Mouse (Mus musculus) heart, embryonic 10.5 days (tissue): ENCODE results near the gene Ccdc12. TPM values are rescaled to one million over a fixed set of nuclear protein-coding genes. Genes with fewer than 3 reads are reported as not detected.

Source experiments
- DNase-seq: peaks from one replicate; pipeline ENCODE4 v3.0.0-alpha.2; 2017; ENCODE audit warnings: low spot score
- H3K27ac ChIP-seq: fragments of 300-500 bp; sonication (generic); 2 replicates; pipeline ENCODE4 v1.5.1; 2016; ENCODE audit warnings: mild to moderate bottlenecking
- H3K27me3 ChIP-seq: fragments of 300-500 bp; sonication (generic); 2 replicates; pipeline ENCODE4 v1.6.1; 2016; ENCODE audit warnings: mild to moderate bottlenecking; ENCODE audit not compliant: poor library complexity, insufficient read depth, severe bottlenecking
- H3K36me3 ChIP-seq: fragments of 300-500 bp; sonication (generic); 2 replicates; pipeline ENCODE4 v1.6.1; 2016; ENCODE audit warnings: mild to moderate bottlenecking, moderate library complexity
- H3K4me1 ChIP-seq: fragments of 300-500 bp; sonication (generic); 2 replicates; pipeline ENCODE4 v1.6.1; 2016; ENCODE audit warnings: mild to moderate bottlenecking
- H3K4me3 ChIP-seq: fragments of 300-500 bp; sonication (generic); 2 replicates; pipeline ENCODE4 v1.5.1; 2016; ENCODE audit warnings: mild to moderate bottlenecking, moderate library complexity
- H3K9me3 ChIP-seq: fragments of 300-500 bp; sonication (generic); 2 replicates; pipeline ENCODE4 v1.6.1; 2016; ENCODE audit warnings: mild to moderate bottlenecking, moderate library complexity
- WGBS: fragments of 180-500 bp; shearing (Covaris S2); methylation state at CpG from one replicate; pipeline ENCODE4 v1.1.7; 2016; 5-methylcytosine and 5-hydroxymethylcytosine counted together
- polyA plus RNA-seq: library from polyadenylated mRNA; unstranded; fragments of >200 nt; fragmentation: Nextera tagmentation; extraction: Ambion mirVana; gene quantifications from 2 replicates; pipeline ENCODE4 v1.2.1, GENCODE M21; 2016

Ccdc12 gene
- polyA plus RNA-seq, result 159 and 189 TPM in 2 replicates

- Histone ChIP-seq H3K4me3 (peak within 1 kb of the TSS; percentile 84), H3K27me3 (peaks cover 21% of the 10 kb centered on the region), H3K9me3 (no peaks in the 10 kb centered on the region), H3K36me3 (peaks cover 9% of the 10 kb centered on the region; the same call in 1 of the 2 replicates), H3K4me1 (peaks cover 61% of the 10 kb centered on the region), H3K27ac (peak within 1 kb of the TSS; percentile 97)
- WGBS, result under 1% methylated on average over 50 of the region's 52 CpGs
- DNase-seq, result peak; percentile 97
Observed at GRCm38 (mm10) chr9:110656249-110657221, at the start of gene Ccdc12. Gene Ccdc12, plus strand, starts transcription at chr9:110656503.

GRCm38 (mm10) chr9:110611471-110611870 lies 44.8 kb upstream of the Ccdc12 start:
- Histone ChIP-seq H3K4me3 (no peak overlapping the region), H3K27ac (no peak overlapping the region), H3K4me1 (no peaks in the 10 kb centered on the region), H3K36me3 (peaks cover 73% of the 10 kb centered on the region), H3K27me3 (no peaks in the 10 kb centered on the region), H3K9me3 (no peaks in the 10 kb centered on the region)
- 94% methylated on average over 3 of the region's 3 CpGs for WGBS
- DNase-seq, result no peak

GRCm38 (mm10) chr9:110617081-110617480 lies 39.2 kb upstream of the Ccdc12 start:
- no peak for DNase-seq
- WGBS, result 76% methylated on average over 3 of the region's 3 CpGs
- Histone ChIP-seq H3K27me3 (no peaks in the 10 kb centered on the region), H3K36me3 (peaks cover 95% of the 10 kb centered on the region), H3K27ac (no peak overlapping the region), H3K4me1 (peaks cover 10% of the 10 kb centered on the region; the same call in 1 of the 2 replicates), H3K4me3 (no peak overlapping the region), H3K9me3 (no peaks in the 10 kb centered on the region)

GRCm38 (mm10) chr9:110620180-110620579 lies 36.1 kb upstream of the Ccdc12 start:
- Histone ChIP-seq H3K36me3 (peaks cover 75% of the 10 kb centered on the region), H3K4me3 (no peak overlapping the region), H3K4me1 (peaks cover 31% of the 10 kb centered on the region), H3K27me3 (no peaks in the 10 kb centered on the region), H3K9me3 (no peaks in the 10 kb centered on the region), H3K27ac (no peak overlapping the region)
- 89% methylated on average over 7 of the region's 7 CpGs for WGBS
- no peak for DNase-seq

DNA sequence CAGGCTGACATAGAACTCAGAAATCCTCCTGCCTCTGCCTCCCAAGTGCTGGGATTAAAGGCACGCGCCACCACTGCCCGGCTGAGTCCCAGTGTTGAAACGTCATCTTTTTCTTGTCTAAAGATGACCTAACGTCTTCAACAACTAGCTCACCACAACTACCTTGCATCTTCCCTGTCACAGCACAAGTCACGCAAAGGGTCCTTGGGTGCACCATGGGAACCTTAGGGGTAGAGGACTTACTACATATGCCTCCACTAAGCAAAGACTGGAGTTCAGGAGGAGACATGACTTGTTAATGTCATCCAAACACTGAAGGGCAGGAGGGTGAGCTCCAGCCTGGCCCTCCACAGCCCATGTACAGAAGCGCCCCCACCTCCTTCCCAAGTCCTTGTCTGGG lies 35.6 kb upstream of the Ccdc12 start:
- H3K27me3 ChIP-seq, result peaks cover 2% of the 10 kb centered on the region
- H3K9me3 ChIP-seq, result no peaks in the 10 kb centered on the region
- no peak overlapping the region for H3K4me3 ChIP-seq
- peaks cover 36% of the 10 kb centered on the region for H3K4me1 ChIP-seq
- 91% methylated on average over 7 of the region's 7 CpGs for WGBS
- no peak for DNase-seq
- H3K27ac ChIP-seq, result no peak overlapping the region
- H3K36me3 ChIP-seq, result peaks cover 70% of the 10 kb centered on the region

DNA sequence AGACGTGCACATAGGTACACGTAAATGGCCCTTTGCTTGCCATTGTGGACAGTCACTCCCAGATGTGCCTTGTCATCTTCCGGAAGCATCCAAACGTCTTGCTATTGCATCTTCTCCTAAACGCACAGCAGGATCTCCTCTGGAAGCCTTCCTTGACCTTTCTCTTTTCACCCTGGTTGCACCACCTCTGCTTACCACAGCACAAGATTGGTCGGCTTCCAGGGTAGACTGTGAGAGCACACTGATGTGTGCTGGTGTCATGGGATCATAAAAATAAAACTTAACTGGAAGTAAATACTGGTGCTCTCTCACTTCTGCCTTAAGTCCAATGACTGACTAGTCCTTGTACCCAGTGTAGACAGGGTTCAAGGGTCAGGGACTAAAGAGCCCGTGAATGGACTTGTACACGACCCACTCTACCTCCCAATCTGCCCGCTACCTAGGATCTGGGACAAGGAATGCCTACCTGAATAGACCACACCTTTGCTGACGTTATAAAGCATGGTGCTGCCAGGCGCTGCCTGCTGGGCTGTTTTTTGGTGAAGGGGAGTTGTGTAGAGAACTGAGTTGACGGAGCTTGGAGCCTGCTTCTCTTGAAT lies 33.6 kb upstream of the Ccdc12 start:
- Histone ChIP-seq H3K27ac (no peak overlapping the region), H3K4me3 (no peak overlapping the region), H3K36me3 (peaks cover 50% of the 10 kb centered on the region), H3K9me3 (no peaks in the 10 kb centered on the region), H3K4me1 (peaks cover 36% of the 10 kb centered on the region), H3K27me3 (peaks cover 18% of the 10 kb centered on the region)
- DNase-seq, result no peak
- 86% methylated on average over 12 of the region's 12 CpGs for WGBS

DNA sequence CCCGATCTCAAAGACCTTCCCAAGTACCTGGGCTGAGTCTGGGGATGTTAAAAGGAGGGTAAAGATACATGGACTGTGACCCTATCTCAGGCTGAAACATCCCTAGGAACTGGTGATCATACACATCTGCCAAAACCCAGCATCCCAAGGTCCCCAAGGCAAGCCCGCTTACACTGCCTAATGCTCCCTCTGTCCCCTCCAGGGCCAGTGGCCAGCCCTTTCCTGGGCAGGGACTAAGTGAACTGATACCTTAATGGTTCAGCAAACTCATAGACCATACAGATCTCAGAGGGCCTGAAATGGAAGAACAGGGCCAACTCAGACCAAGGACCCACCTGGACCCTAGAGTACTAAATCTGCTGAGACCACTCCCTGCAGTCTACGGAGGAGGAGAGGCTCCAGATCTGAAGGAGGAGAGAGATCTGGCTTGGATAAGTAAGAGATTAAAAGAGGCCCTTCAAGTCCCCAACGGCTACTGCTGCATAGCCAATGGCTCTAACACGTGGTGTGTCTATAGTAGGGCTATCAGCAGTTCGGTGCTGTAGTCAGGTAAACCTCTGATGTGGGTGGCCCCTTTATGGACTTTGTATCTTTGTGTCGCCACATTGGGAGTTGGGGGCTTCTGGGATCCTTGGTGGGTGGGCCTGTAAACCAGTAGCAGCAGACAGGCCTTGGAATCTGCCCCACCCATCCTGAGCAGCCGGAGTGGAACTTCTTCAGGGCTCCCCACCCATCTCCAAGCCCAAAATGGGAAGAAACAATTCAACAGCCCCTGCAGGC lies 32.7 kb upstream of the Ccdc12 start:
- Histone ChIP-seq H3K4me1 (peaks cover 42% of the 10 kb centered on the region), H3K9me3 (no peaks in the 10 kb centered on the region), H3K36me3 (peaks cover 47% of the 10 kb centered on the region), H3K27me3 (peaks cover 21% of the 10 kb centered on the region), H3K27ac (peak overlapping the region; percentile 89), H3K4me3 (peak overlapping the region; percentile 67)
- DNase-seq, result peak; percentile 72
- WGBS, result 41% methylated on average over 8 of the region's 8 CpGs

DNA sequence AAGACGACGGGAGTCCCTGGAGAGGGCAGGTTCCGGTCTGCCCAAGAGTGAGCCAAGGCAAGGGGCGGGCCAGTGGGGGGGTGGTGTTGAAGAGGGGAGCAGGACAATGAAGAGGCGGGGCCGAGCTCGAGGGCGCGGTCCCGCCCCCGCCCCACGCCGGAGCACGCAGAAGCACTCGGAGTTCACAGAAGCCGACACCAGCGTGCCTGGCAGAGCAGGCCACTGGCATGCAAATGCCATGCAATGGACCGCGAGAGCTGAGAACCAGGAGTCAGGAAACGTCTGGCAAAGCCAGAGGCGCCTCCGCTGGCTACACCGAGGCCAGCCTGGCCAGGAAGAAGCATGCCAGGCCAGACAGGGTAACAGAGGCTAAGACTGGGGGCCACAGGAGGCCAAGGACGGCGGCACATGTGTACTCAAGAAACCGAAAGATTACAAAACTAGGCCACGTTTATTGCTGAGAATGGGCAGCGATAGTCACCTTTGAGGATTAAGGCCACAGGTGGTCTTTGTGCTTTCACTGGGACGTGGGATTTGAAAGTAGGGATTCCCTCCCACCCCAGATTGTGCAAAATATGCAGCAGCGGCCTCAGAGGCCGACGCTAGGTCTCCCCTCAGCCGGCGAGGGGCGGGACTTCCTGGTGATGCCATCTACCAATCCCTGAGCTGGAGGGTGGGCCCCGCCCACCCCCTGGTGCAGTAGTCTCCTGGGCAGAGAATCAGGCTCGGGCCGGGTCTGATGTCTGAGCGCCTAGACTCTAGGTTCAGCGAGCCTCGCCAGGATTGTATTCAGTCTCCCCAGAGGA lies 31.7 kb upstream of the Ccdc12 start, which contains the start of gene Nradd:
Nradd (minus strand) TSS at position 92 of the 806 bp plus-strand sequence.
- Histone ChIP-seq H3K9me3 (no peaks in the 10 kb centered on the region), H3K4me1 (peaks cover 42% of the 10 kb centered on the region), H3K4me3 (peak within 1 kb of the TSS; percentile 67), H3K27me3 (peaks cover 28% of the 10 kb centered on the region), H3K36me3 (peaks cover 40% of the 10 kb centered on the region), H3K27ac (peak within 1 kb of the TSS; percentile 89)
- under 1% methylated on average over 41 of the region's 41 CpGs for WGBS
- peak; percentile 97 for DNase-seq

DNA sequence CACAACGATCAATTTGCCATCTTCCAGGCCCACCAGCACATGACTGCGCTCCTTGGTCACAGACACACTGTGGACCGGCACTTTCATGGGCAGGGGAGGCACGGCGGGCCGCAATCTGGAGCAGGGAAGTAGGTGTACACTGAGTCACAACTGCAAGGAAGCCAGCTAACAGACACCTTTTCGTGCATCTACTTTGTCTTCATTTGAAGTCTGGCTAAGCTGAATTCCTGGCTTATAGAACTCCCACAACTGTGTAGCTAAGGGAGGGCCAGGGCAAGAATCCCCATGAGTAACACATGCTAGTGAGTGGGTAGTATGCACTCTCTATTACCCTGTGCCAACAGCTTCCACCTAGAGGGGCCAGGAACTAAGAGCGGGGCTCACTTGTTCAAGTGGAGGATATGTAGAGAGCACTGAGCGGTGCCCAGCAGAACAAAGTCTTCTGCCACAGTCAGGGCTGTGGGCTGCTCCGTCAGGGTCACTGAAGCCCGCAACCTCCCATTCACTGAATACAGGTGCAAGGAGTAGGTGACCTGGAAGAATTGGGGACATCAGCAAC lies 30.9 kb upstream of the Ccdc12 start:
- no peak for DNase-seq

DNA sequence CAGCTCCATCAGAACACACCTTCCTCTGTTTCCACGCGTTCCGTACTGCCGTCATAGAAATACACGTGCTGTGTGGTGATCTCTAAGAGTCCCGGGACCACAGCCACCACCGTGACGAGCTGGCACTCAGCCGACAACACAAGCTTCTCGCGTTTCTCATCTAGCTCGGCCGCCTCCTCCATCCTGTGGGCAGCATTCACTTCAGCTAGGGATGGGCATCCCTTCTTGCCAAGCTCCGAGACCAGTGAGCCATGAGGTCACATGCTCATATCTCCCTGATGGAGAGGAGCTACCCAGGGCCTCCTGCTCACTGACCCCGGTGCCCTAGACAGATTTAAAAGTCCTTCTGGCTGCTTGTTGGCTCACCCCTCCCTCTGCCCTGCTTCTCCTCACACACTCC lies 26.1 kb upstream of the Ccdc12 start:
- WGBS, result 86% methylated on average over 15 of the region's 15 CpGs
- H3K27me3 ChIP-seq, result peaks cover 84% of the 10 kb centered on the region
- DNase-seq, result no peak
- no peak overlapping the region for H3K27ac ChIP-seq
- H3K4me3 ChIP-seq, result no peak overlapping the region
- peaks cover 14% of the 10 kb centered on the region for H3K36me3 ChIP-seq
- H3K4me1 ChIP-seq, result peaks cover 25% of the 10 kb centered on the region
- H3K9me3 ChIP-seq, result no peaks in the 10 kb centered on the region

More for the DNA sequence above, 30.9 kb upstream of the Ccdc12 start:
- 72% methylated on average over 11 of the region's 11 CpGs for WGBS
- H3K4me1 ChIP-seq, result peaks cover 42% of the 10 kb centered on the region
- no peaks in the 10 kb centered on the region for H3K9me3 ChIP-seq
- H3K27me3 ChIP-seq, result peaks cover 37% of the 10 kb centered on the region
- H3K27ac ChIP-seq, result peak overlapping the region; percentile 89
- peak overlapping the region; percentile 67 for H3K4me3 ChIP-seq
- H3K36me3 ChIP-seq, result peaks cover 31% of the 10 kb centered on the region

GRCm38 (mm10) chr9:110631191-110631590 lies 25.1 kb upstream of the Ccdc12 start:
- Histone ChIP-seq H3K27me3 (peaks cover 86% of the 10 kb centered on the region), H3K4me1 (peaks cover 20% of the 10 kb centered on the region), H3K27ac (no peak overlapping the region), H3K9me3 (no peaks in the 10 kb centered on the region), H3K36me3 (peaks cover 14% of the 10 kb centered on the region), H3K4me3 (peak overlapping the region; percentile 48)
- 11% methylated on average over 10 of the region's 10 CpGs for WGBS
- no peak for DNase-seq
